Mouse (Mus musculus): ENCODE data around the gene BC017158.
A peak's percentile ranks its signal among the peaks of the same experiment; 100 is the strongest.
"Not testable (repeated sequence)": the region's sequence is repeated elsewhere in the genome, so short reads cannot be mapped to it uniquely, and the experiment has no call there.

The BC017158 gene

DNA sequence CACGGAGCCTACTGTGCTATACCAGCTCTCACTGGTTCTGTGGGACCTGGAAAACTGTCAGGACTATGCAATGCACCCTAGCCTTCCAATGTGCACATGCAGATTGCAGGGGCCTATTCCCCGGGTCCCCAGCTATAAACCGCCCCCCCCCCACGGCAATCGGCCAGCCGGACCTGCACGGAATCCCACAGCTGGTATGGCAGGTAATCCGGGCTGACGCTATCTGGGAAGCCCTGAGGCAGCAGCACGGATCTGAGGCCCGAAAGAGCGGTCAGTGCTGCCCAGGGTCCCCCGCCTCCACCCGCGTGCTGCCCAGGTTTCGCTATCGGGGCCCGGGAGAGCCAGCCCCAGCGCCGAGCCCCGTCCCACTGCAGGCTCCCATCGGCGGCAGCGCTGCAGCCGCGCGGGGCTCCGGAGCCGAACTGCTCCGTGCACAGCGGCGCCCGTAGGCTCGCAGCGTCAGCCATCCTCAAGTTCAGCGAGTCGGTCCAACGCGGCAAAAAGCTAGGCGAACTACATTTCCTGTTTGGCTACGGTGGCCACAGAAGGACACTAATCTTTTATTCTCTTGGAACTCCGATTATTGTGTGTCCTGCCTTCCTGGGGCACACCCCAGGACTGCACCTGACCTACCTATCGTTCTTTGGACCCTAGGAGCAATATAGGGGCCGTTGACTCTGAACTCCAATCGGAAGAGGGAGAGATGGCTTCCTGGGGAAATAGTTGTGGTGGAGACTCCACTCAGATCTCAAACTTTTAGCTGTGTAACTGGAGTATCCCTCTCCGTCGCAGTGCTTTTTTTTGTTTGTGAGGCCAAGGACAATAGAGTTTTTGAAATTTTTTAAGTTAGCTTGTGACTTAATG is at the start of gene BC017158:
BC017158 (minus strand) TSS at position 554 of the 864 bp plus-strand sequence.
- DNase-seq, result peak; percentile 86

- no peak for DNase-seq
Measured at GRCm38 (mm10) chr7:128346991-128347390, 49.0 kb upstream of the BC017158 start.

- DNase-seq, result no peak
Measured at GRCm38 (mm10) chr7:128346522-128346921, 48.6 kb upstream of the BC017158 start.

DNA sequence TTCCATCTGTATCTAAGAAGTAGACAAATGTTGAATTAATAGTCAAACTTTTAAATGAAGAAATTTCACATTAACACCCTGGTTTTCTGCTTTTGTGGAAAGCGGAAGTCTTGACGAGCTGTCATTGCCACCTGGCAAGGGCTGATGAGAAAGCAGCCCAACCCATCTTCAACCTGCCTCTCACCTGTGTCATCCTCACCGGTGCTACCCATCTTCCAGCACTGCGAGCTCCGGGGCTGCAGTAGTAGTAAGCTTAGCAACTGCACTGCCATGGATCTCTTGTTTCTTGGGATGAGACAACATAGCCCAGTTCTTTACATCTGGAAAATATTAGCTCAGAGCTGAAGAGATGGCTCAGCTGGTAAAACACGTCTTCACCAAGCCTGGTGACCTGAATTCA is 47.7 kb upstream of the BC017158 start:
- DNase-seq, result no peak

DNA sequence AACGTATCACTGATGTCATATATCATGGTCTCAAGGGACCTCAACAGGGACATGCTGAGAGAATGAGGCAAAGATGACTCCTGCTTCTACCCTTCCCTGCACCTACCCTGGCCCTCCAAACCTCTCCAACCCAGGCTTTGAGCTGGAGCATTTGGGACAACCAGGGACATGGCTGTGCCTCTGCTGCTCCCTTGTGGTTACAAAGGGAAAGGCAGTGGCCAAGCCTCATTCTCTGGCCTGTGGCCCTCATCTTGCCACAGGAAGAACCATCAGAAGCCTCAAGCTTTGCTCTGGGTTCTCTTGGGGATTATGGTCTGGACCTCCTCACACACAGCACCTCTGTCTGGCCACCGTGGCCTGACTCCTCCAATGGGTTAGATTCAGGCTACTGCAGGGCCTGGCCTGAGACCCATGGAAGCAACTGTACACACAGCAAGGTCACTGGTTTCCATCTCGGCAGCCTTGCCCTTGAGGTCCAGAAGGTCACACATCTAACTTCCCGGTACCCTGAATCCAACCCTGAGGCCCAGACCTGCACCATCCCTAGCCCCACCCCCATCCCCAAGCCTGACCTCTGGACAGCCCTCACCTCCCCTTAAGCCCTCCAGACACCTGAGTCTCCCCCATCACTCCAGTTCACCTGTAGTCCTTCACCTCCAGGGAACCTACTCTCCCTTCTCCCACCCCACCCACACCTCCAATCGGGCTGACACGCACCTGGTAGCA is 47.1 kb upstream of the BC017158 start:
- peak; percentile 80 for DNase-seq

DNA sequence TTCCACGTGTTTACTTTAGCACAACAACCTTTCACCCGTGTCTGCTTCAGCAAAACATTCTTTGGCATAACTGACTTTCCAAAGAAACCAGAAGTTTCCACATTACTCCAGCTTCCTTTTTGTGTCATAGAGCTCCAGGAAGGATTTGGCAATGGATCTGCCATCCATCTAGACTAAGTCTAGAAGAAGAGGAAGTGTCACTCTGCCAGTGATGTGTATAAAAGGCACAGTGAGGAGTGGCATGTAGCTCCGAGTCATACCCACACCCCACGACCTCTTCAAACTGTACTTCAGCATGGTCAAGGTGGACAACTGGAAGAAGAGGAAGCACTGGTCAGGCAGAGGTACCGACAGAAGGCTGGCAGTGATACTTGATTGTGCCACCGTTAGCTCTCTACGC is 46.5 kb upstream of the BC017158 start:
- no peak for DNase-seq

- DNase-seq, result not testable (repeated sequence)
Measured at GRCm38 (mm10) chr7:128342691-128343090, 44.7 kb upstream of the BC017158 start.

GRCm38 (mm10) chr7:128340321-128340720 is 42.4 kb upstream of the BC017158 start:
- not testable (repeated sequence) for DNase-seq

- DNase-seq, result no peak
Measured at GRCm38 (mm10) chr7:128332896-128333295, 34.9 kb upstream of the BC017158 start.

- DNase-seq, result peak; percentile 24
Measured at GRCm38 (mm10) chr7:128330981-128331380, 33.0 kb upstream of the BC017158 start.

DNA sequence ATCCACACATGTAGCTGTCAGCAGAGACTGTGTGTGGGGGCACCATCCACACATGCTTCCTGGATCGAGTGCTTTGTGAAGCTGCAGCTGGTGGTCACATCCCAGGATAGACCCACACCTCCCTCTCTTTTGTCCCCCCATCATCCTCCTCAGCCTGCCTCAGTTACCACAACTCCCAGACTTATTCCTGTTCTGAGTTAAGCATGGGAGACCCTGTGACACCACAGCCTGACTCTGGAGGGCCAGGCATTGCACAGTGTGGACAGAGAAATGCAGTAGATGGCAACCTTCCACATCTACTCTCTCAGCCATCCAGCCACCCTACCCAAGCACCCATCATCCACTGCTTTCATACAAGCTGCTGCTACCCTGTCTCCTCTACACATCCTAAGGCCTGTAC is 27.0 kb upstream of the BC017158 start:
- no peak for DNase-seq

GRCm38 (mm10) chr7:128321260-128321659 is 23.3 kb upstream of the BC017158 start:
- DNase-seq, result no peak

- no peak for DNase-seq
Measured at GRCm38 (mm10) chr7:128320219-128320816, 22.3 kb upstream of the BC017158 start.

- no peak for DNase-seq
Measured at GRCm38 (mm10) chr7:128319140-128319539, 21.2 kb upstream of the BC017158 start.

- DNase-seq, result no peak
Measured at GRCm38 (mm10) chr7:128317011-128317410, 19.0 kb upstream of the BC017158 start.

GRCm38 (mm10) chr7:128314491-128314890 is 16.5 kb upstream of the BC017158 start:
- DNase-seq, result no peak

DNA sequence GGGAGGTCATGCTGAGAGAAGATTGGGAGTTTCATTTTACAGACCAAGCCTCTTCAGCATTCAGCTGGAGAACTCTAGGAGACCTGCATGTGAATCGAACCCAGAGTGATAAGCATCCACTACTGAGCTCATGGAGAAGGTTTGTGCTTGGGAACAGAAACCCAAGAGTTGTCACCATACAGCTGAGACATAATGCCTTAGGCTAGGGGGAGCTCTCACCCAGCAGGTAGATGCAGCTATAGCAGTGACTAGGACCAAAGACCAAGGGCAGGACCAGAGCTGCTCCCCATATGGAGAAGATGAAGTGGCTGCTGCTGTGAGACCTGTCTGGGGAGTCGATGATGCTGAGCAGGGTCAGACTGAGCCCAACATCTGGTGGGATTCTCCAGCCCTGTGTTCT is 15.6 kb upstream of the BC017158 start:
- DNase-seq, result no peak

- DNase-seq, result no peak
Measured at GRCm38 (mm10) chr7:128312375-128313059, 14.5 kb upstream of the BC017158 start.

DNA sequence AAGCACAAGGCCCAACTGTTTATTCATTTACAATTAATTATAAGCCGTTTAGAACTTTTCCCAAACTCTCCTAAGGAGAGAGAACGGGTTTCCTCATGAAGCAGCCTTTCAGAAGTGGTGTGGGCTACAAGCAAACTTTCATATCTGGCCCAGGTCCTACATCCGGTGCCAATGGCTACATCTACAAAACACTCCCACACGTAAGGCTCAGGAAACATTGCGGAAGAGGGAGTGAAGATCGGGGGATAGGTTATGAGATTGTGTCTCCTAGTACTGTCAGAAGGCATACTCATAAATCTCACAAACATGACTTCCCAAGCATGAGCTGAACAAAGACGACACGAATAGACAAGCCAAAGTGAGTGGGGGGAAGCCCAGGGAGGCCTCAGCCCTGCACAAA is 13.8 kb upstream of the BC017158 start:
- no peak for DNase-seq

DNA sequence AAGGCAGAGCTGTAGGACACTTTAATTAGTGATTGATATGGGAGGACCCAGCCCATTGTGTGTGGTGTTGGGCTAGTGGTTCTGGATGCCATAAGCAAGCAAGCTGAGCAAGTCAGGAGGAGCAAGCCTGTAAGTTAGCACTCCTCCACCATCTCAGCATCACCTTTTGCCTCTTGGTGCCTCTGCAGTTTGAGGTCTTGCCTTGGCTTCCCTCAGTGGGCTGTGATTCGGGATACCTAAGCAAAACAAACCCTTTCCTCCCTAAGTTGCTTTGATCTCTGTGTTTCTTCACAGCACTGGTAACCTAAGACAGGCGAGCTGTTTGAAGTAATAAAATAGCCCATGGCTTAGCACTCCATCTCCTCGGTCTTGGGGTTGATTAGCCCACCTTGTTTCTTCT is 13.3 kb upstream of the BC017158 start:
- no peak for DNase-seq

- no peak for DNase-seq
Measured at GRCm38 (mm10) chr7:128310229-128310688, 12.3 kb upstream of the BC017158 start.

GRCm38 (mm10) chr7:128309776-128310175 is 11.8 kb upstream of the BC017158 start:
- no peak for DNase-seq

DNA sequence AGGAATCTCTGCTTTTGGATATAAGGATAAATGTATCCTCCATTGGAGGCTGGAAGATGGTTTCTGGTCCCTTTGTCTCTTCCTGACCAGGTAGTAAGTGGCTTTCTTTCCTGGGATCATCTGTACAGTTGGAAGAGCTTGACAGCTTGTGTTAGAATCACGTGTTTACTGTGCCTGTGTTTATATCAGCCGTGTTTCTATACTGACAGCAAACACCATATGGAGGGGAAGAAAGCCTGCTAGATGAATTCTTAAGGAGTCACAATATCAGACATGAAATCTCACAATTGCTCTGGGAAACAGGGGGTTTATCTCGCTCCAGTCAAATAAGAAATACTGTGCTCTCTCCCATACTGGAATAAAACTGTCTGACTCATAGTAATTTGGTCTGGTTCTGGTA is 11.2 kb upstream of the BC017158 start:
- DNase-seq, result no peak

Data from embryo, embryonic 11 days (tissue).